Mouse (Mus musculus) midbrain, embryonic 13.5 days (tissue): ENCODE measurements around the gene Ift122. TPM values are rescaled to one million over a fixed set of nuclear protein-coding genes. Genes with fewer than 3 reads are reported as not detected.

Experiments
- ATAC-seq: fragments of 200-750 bp; cut with Nextera tagmentation; 2 replicates; pipeline ENCODE4 v1.8.0; 2017; ENCODE audit warnings: mild to moderate bottlenecking, moderate TSS enrichment, moderate library complexity
- H3K27ac ChIP-seq: fragments of 300-500 bp; sonication (generic); 2 replicates; pipeline ENCODE4 v1.5.1; 2015; ENCODE audit warnings: inconsistent platforms, mild to moderate bottlenecking, moderate library complexity
- H3K27me3 ChIP-seq: fragments of 300-500 bp; sonication (generic); 2 replicates; pipeline ENCODE4 v1.6.1; 2015; ENCODE audit warnings: mild to moderate bottlenecking, inconsistent platforms
- H3K36me3 ChIP-seq: fragments of 300-500 bp; sonication (generic); 2 replicates; pipeline ENCODE4 v1.6.1; 2015; ENCODE audit warnings: mild to moderate bottlenecking, inconsistent platforms
- H3K4me1 ChIP-seq: fragments of 300-500 bp; sonication (generic); replicated peaks from 2 replicates; pipeline ENCODE4 v1.6.1; 2015; ENCODE audit warnings: inconsistent platforms
- H3K4me2 ChIP-seq: fragments of 300-500 bp; sonication (generic); replicated peaks from 2 replicates; pipeline ENCODE4 v1.6.1; 2015; ENCODE audit warnings: moderate library complexity, mild to moderate bottlenecking, inconsistent platforms
- H3K4me3 ChIP-seq: fragments of 300-500 bp; sonication (generic); replicated peaks from 2 replicates; pipeline ENCODE4 v1.5.1; 2015; ENCODE audit warnings: mild to moderate bottlenecking, inconsistent platforms
- H3K9ac ChIP-seq: fragments of 300-500 bp; sonication (generic); replicated peaks from 2 replicates; pipeline ENCODE4 v1.6.1; 2015; ENCODE audit warnings: mild to moderate bottlenecking, inconsistent platforms
- H3K9me3 ChIP-seq: fragments of 300-500 bp; sonication (generic); 2 replicates; pipeline ENCODE4 v1.6.1; 2016; ENCODE audit warnings: mild to moderate bottlenecking, inconsistent platforms
- WGBS: fragments of 180-500 bp; shearing (Covaris S2); methylation state at CpG from one replicate; pipeline ENCODE4 v1.1.7; 2015; 5-methylcytosine and 5-hydroxymethylcytosine counted together
- polyA plus RNA-seq: library from polyadenylated mRNA; unstranded; fragments of >200 nt; fragmentation: Nextera tagmentation; extraction: Ambion mirVana; gene quantifications from 2 replicates; pipeline ENCODE4 v1.2.1, GENCODE M21; 2015

The Ift122 gene
- polyA plus RNA-seq, 1 experiment from 2014 or later, result 28.8 TPM

- Histone ChIP-seq H3K27ac (no peak overlapping the region), H3K4me3 (no peak overlapping the region), H3K9me3 (0 out of 2 replicates have a peak, but pooled peaks cover 7% of the 10 kb centered on the region), H3K4me2 (no peak overlapping the region), H3K4me1 (0 out of 2 replicates have a peak, but pooled peaks cover 11% of the 10 kb centered on the region), H3K36me3 (no peaks in the 10 kb centered on the region), H3K27me3 (no peaks in the 10 kb centered on the region), H3K9ac (no peak overlapping the region)
- no peak for ATAC-seq
- WGBS, result 86% methylated on average over 8 of the region's 8 CpGs
Measured at GRCm38 (mm10) chr6:115935544-115935943, 82.3 kb downstream of the Ift122 start.

GRCm38 (mm10) chr6:115938011-115938410 is 84.7 kb downstream of the Ift122 start:
- H3K9me3 ChIP-seq, result 0 out of 2 replicates have a peak, but pooled peaks cover 7% of the 10 kb centered on the region
- H3K36me3 ChIP-seq, result no peaks in the 10 kb centered on the region
- no peak overlapping the region for H3K4me3 ChIP-seq
- H3K27me3 ChIP-seq, result no peaks in the 10 kb centered on the region
- H3K9ac ChIP-seq, result no peak overlapping the region
- H3K27ac ChIP-seq, result no peak overlapping the region
- 0 out of 2 replicates have a peak, but pooled peaks cover 4% of the 10 kb centered on the region for H3K4me1 ChIP-seq
- no peak overlapping the region for H3K4me2 ChIP-seq
- no peak for ATAC-seq
- WGBS, result 93% methylated on average over 2 of the region's 2 CpGs

- Histone ChIP-seq H3K9me3 (0 out of 2 replicates have a peak, but pooled peaks cover 7% of the 10 kb centered on the region), H3K9ac (no peak overlapping the region), H3K36me3 (no peaks in the 10 kb centered on the region), H3K4me2 (no peak overlapping the region), H3K4me1 (0 out of 2 replicates have a peak, but pooled peaks cover 4% of the 10 kb centered on the region), H3K27me3 (no peaks in the 10 kb centered on the region), H3K27ac (no peak overlapping the region), H3K4me3 (no peak overlapping the region)
- no peak for ATAC-seq
- WGBS, result 69% methylated on average over 1 of the region's 1 CpGs
Measured at GRCm38 (mm10) chr6:115938798-115939197, 85.5 kb downstream of the Ift122 start.

- WGBS, result 85% methylated on average over 1 of the region's 1 CpGs
- Histone ChIP-seq H3K4me2 (no peak overlapping the region), H3K36me3 (no peaks in the 10 kb centered on the region), H3K4me3 (no peak overlapping the region), H3K9me3 (0 out of 2 replicates have a peak, but pooled peaks cover 7% of the 10 kb centered on the region), H3K9ac (no peak overlapping the region), H3K27me3 (no peaks in the 10 kb centered on the region), H3K27ac (no peak overlapping the region), H3K4me1 (0 out of 2 replicates have a peak, but pooled peaks cover 4% of the 10 kb centered on the region)
- ATAC-seq, result no peak
Measured at GRCm38 (mm10) chr6:115940603-115941002, 87.3 kb downstream of the Ift122 start.

GRCm38 (mm10) chr6:115941128-115941527 is 87.9 kb downstream of the Ift122 start:
- Histone ChIP-seq H3K27ac (no peak overlapping the region), H3K36me3 (no peaks in the 10 kb centered on the region), H3K27me3 (no peaks in the 10 kb centered on the region), H3K4me1 (0 out of 2 replicates have a peak, but pooled peaks cover 7% of the 10 kb centered on the region), H3K4me2 (no peak overlapping the region), H3K4me3 (no peak overlapping the region), H3K9ac (no peak overlapping the region), H3K9me3 (0 out of 2 replicates have a peak, but pooled peaks cover 7% of the 10 kb centered on the region)
- ATAC-seq, result no peak
- WGBS, result 15% methylated on average over 6 of the region's 12 CpGs

GRCm38 (mm10) chr6:115943498-115944427 is 90.5 kb downstream of the Ift122 start:
- ATAC-seq, result no peak
- Histone ChIP-seq H3K4me2 (no peak overlapping the region), H3K9me3 (no peaks in the 10 kb centered on the region), H3K27ac (no peak overlapping the region), H3K9ac (no peak overlapping the region), H3K4me3 (no peak overlapping the region), H3K27me3 (no peaks in the 10 kb centered on the region), H3K4me1 (peaks cover 10% of the 10 kb centered on the region; the same call in 1 of the 2 replicates), H3K36me3 (no peaks in the 10 kb centered on the region)
- 81% methylated on average over 9 of the region's 9 CpGs for WGBS

GRCm38 (mm10) chr6:115944638-115945037 is 91.4 kb downstream of the Ift122 start, which contains the start of gene H1foo:
TSS of gene H1foo (plus strand) at chr6:115944938.
- Histone ChIP-seq H3K9ac (no peak within 1 kb of the TSS), H3K36me3 (no peaks in the 10 kb centered on the region), H3K27ac (no peak within 1 kb of the TSS), H3K27me3 (no peaks in the 10 kb centered on the region), H3K4me3 (no peak within 1 kb of the TSS), H3K9me3 (no peaks in the 10 kb centered on the region), H3K4me1 (peaks cover 10% of the 10 kb centered on the region; the same call in 1 of the 2 replicates), H3K4me2 (no peak within 1 kb of the TSS)
- no peak for ATAC-seq
- WGBS, result 81% methylated on average over 5 of the region's 5 CpGs

GRCm38 (mm10) chr6:115945633-115946032 is 92.4 kb downstream of the Ift122 start:
- H3K36me3 ChIP-seq, result no peaks in the 10 kb centered on the region
- H3K27ac ChIP-seq, result no peak overlapping the region
- H3K27me3 ChIP-seq, result no peaks in the 10 kb centered on the region
- peaks cover 10% of the 10 kb centered on the region; the same call in 1 of the 2 replicates for H3K4me1 ChIP-seq
- 89% methylated on average over 8 of the region's 8 CpGs for WGBS
- no peak overlapping the region for H3K4me2 ChIP-seq
- H3K9me3 ChIP-seq, result no peaks in the 10 kb centered on the region
- H3K9ac ChIP-seq, result no peak overlapping the region
- no peak for ATAC-seq
- no peak overlapping the region for H3K4me3 ChIP-seq

- Histone ChIP-seq H3K27me3 (no peaks in the 10 kb centered on the region), H3K4me3 (no peak overlapping the region), H3K4me2 (no peak overlapping the region), H3K27ac (peak overlapping the region; percentile 36; the same call in 1 of the 2 replicates), H3K9me3 (no peaks in the 10 kb centered on the region), H3K36me3 (no peaks in the 10 kb centered on the region), H3K9ac (no peak overlapping the region), H3K4me1 (peaks cover 9% of the 10 kb centered on the region; the same call in 1 of the 2 replicates)
- ATAC-seq, result 0 out of 2 replicates have a peak, but pooled peaks have one; percentile 77
- WGBS, result 62% methylated on average over 6 of the region's 6 CpGs
Measured at GRCm38 (mm10) chr6:115946389-115946788, 93.1 kb downstream of the Ift122 start.

- WGBS, result 79% methylated on average over 9 of the region's 9 CpGs
- peaks cover 16% of the 10 kb centered on the region for H3K4me1 ChIP-seq
- H3K27ac ChIP-seq, result no peak overlapping the region
- no peaks in the 10 kb centered on the region for H3K27me3 ChIP-seq
- H3K4me2 ChIP-seq, result no peak overlapping the region
- H3K9ac ChIP-seq, result no peak overlapping the region
- no peak overlapping the region for H3K4me3 ChIP-seq
- H3K9me3 ChIP-seq, result no peaks in the 10 kb centered on the region
- H3K36me3 ChIP-seq, result no peaks in the 10 kb centered on the region
- ATAC-seq, result no peak
Measured at GRCm38 (mm10) chr6:115954506-115955074, 101.3 kb downstream of the Ift122 start.

- no peaks in the 10 kb centered on the region for H3K36me3 ChIP-seq
- H3K27ac ChIP-seq, result no peak overlapping the region
- no peak overlapping the region for H3K4me3 ChIP-seq
- H3K9me3 ChIP-seq, result no peaks in the 10 kb centered on the region
- no peak for ATAC-seq
- no peak overlapping the region for H3K9ac ChIP-seq
- H3K4me2 ChIP-seq, result no peak overlapping the region
- 92% methylated on average over 4 of the region's 4 CpGs for WGBS
- H3K4me1 ChIP-seq, result peaks cover 16% of the 10 kb centered on the region
- no peaks in the 10 kb centered on the region for H3K27me3 ChIP-seq
Measured at GRCm38 (mm10) chr6:115955169-115955568, 101.9 kb downstream of the Ift122 start.

GRCm38 (mm10) chr6:115955664-115956063 is 102.4 kb downstream of the Ift122 start:
- no peak overlapping the region for H3K27ac ChIP-seq
- ATAC-seq, result no peak
- no peak overlapping the region for H3K9ac ChIP-seq
- no peak overlapping the region for H3K4me3 ChIP-seq
- WGBS, result 88% methylated on average over 11 of the region's 11 CpGs
- H3K4me1 ChIP-seq, result peaks cover 16% of the 10 kb centered on the region
- no peaks in the 10 kb centered on the region for H3K9me3 ChIP-seq
- H3K27me3 ChIP-seq, result no peaks in the 10 kb centered on the region
- H3K36me3 ChIP-seq, result no peaks in the 10 kb centered on the region
- H3K4me2 ChIP-seq, result no peak overlapping the region
